Mouse (Mus musculus) T-helper 2 cell (primary cell): ENCODE measurements around the gene Lama5.
"Not testable (repeated sequence)": the region's sequence is repeated elsewhere in the genome, so short reads cannot be mapped to it uniquely, and the experiment has no call there.

Source experiments
- in situ Hi-C: fragments of 300-600 bp; cut with MboI, MseI; formaldehyde crosslinking; loops from one replicate; pipeline ENCODE4 v1.15.1; 2025; ENCODE audit warnings: high pct_unique_total_duplicates

Lama5 gene

GRCm38 (mm10) chr2:180200681-180201080 lies 25.0 kb downstream of the Lama5 start:
- in situ Hi-C loops: no loop called here

- in situ Hi-C loops: no loop called here
These were observed 26.9 kb downstream of the Lama5 start for GRCm38 (mm10) chr2:180198782-180199181.

GRCm38 (mm10) chr2:180197323-180198037 lies 28.2 kb downstream of the Lama5 start:
- in situ Hi-C loops: no loop called here

- in situ Hi-C loops: no loop called here
These were observed 28.9 kb downstream of the Lama5 start for GRCm38 (mm10) chr2:180196610-180197322.

GRCm38 (mm10) chr2:180187362-180187761 lies 38.3 kb downstream of the Lama5 start:
- in situ Hi-C loops: no loop called here

GRCm38 (mm10) chr2:180185686-180186085 lies 40.0 kb downstream of the Lama5 start:
- in situ Hi-C loops: no loop called here

GRCm38 (mm10) chr2:180184752-180185109 lies 40.9 kb downstream of the Lama5 start:
- in situ Hi-C loops: no loop called here

GRCm38 (mm10) chr2:180184011-180184751 lies 41.5 kb downstream of the Lama5 start:
- in situ Hi-C loops: no loop called here

- in situ Hi-C loops: no loop called here
These were observed 44.1 kb downstream of the Lama5 start for GRCm38 (mm10) chr2:180181542-180181941.

GRCm38 (mm10) chr2:180175725-180176124 lies 49.9 kb downstream of the Lama5 start:
- in situ Hi-C loops: no loop called here

GRCm38 (mm10) chr2:180174121-180174520 lies 51.5 kb downstream of the Lama5 start:
- in situ Hi-C loops: no loop called here

- in situ Hi-C loops: not testable (repeated sequence)
These were observed 51.9 kb downstream of the Lama5 start for GRCm38 (mm10) chr2:180173711-180174110.

GRCm38 (mm10) chr2:180173163-180173562 lies 52.5 kb downstream of the Lama5 start:
- in situ Hi-C loops: no loop called here

- in situ Hi-C loops: no loop called here
These were observed 53.5 kb downstream of the Lama5 start for GRCm38 (mm10) chr2:180172152-180172551.

GRCm38 (mm10) chr2:180171522-180172070 lies 54.1 kb downstream of the Lama5 start:
- in situ Hi-C loops: no loop called here

- in situ Hi-C loops: no loop called here
These were observed 54.7 kb downstream of the Lama5 start, which contains the start of gene Adrm1 for GRCm38 (mm10) chr2:180170806-180171521. Gene Adrm1, plus strand, starts transcription at chr2:180171485.

GRCm38 (mm10) chr2:180170151-180170805 lies 55.4 kb downstream of the Lama5 start:
- in situ Hi-C loops: no loop called here

GRCm38 (mm10) chr2:180166869-180167268 lies 58.8 kb downstream of the Lama5 start:
- in situ Hi-C loops: no loop called here

GRCm38 (mm10) chr2:180165855-180166254 lies 59.8 kb downstream of the Lama5 start:
- in situ Hi-C loops: no loop called here

- in situ Hi-C loops: no loop called here
These were observed 67.0 kb downstream of the Lama5 start for GRCm38 (mm10) chr2:180158627-180159026.

- in situ Hi-C loops: no loop called here
These were observed 70.9 kb downstream of the Lama5 start for GRCm38 (mm10) chr2:180154796-180155195.
